Mouse (Mus musculus) layer of hippocampus, adult 11-12 months (tissue): ENCODE measurements at regions not wholly inside any gene's neighbourhood (a gene's known extent, or its start where the extent isn't known, plus 50 kb on each side); places are given as distances from the start of the nearest gene placed in this dataset.
A peak's percentile ranks its signal among the peaks of the same experiment; 100 is the strongest.

ENCODE experiments used
- DNase-seq: peaks from one replicate; pipeline ENCODE4 v3.0.0; 2022; ENCODE audit warnings: low spot score

DNA sequence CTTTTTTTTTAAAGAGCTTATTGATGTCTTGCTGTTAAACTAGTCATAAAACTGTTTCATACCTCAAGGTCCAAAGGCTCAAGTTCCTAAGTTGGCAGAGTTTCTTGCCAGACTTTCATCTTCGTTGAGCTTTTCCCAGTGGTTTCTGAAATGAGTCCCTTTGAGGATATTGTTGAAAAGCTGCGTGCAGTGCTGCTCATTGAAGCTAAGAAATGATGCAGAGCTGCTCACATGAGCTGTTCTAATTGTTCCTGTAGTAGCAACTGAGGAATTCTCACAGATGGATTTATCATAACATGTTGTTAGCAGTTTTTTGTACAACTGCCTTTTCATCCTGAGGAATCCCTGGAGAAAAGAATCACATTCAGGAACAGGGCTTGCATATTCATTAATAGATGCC, 249.3 kb downstream of the Col11a1 start:
- DNase-seq, result no peak

DNA sequence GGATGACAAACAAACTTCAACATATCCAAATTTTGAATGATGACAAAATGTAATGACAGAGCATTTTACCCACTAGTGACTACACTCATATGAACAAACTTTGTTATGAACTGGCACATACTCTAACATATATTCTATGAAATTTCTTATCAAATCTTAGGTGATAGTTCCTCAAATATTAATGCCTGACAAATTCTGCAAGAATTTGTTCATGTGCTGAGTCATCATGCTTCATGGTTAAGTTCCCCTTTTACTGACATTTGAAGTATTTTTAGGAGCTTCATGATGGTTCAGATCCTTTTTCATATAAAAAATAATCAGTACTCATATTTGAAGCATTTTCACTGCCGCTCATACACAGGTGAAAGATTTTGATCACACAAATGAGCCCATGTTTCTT, 289.1 kb downstream of the Col11a1 start:
- no peak for DNase-seq

DNA sequence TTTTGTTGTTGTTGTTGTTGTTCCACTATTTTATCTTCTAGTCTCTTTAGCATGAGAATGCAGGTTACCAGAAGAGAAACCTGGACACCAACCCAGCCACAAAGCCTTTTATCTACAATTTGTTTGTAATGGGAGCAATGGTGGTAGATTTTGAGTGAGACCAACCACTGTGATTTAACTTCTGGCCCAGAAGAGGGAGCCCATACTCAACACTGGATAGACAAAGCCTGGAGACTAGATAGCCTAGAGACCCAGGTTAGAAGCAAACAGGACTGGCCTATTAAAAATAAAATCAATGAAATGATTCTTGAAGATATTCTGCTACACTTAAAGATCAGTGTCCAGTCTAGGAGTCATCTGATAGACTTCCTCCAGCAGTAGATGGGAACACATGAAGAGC, 304.0 kb downstream of the Col11a1 start:
- peak; percentile 5 for DNase-seq

DNA sequence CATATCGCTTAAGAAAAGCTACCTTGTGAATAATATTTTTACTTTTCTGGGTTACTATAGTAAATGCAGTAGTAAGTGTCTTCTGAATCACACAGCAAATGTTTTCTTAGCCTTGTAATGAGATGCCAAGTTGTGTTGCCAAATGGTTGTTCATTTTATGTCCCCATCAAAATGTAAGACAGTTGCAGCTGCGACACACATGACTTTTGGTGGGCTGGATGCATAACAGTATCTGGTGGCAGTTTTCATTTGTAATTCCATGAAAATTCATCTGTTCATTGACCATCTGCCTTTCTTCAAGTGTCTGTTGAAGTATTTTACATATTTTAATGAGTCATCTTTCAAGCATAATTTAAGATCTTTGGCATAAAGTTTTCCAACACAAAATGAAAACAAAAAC, 313.4 kb downstream of the Col11a1 start:
- peak; percentile 12 for DNase-seq

DNA sequence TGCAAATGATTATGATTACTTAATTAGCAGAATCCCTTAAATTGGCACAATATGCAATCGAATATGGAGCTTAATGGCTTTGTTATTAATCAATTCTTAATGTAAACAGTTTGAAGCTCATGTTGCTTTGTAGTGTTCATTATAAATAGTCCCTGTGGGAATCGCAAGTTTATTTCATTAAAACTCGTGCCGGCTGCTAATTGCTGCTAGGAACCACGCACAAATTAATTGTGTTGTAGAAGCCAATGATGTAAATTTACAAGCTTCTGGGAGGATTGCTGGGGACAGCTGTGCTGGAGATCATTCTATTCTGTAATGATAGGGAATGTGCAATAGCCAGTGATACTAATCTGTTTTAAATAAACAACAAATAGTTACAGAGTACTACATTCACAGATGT, 349.7 kb downstream of the Col11a1 start:
- DNase-seq, result no peak

DNA sequence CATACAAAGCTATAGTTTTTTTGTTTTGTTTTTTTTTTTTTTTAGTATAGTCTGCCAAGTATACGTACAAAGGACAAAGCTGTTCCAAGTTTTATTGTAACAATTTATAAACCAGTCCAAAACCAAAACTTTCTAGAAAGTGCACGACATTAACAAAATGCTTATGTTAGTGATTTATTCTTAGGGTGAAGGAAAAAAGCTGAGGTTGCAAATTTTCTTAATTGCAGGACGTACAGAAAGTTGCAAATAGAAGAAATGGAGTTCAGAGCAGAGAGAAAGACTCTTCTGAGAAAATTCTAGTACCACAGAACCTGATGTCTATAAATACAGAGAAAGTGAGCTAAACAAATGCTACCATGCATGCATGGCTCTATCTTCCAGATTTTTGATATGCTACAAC, 373.1 kb downstream of the Col11a1 start:
- DNase-seq, result no peak
